Mouse (Mus musculus): ENCODE measurements around the gene Zxdb. TPM values are rescaled to one million over a fixed set of nuclear protein-coding genes. Genes with fewer than 3 reads are reported as not detected.
"Not testable (repeated sequence)": the region's sequence is repeated elsewhere in the genome, so short reads cannot be mapped to it uniquely, and the experiment has no call there.

The Zxdb gene
- 2.2 and 2.3 TPM in 2 replicates for polyA plus RNA-seq (2016; fragmentation: Nextera tagmentation; extraction: Ambion mirVana)

- H3K27me3 ChIP-seq; H3K9me3 ChIP-seq; H3K4me1 ChIP-seq (replicated peaks); H3K4me2 ChIP-seq; H3K27ac ChIP-seq; H3K9ac ChIP-seq (replicated peaks); H3K36me3 ChIP-seq: not testable (repeated sequence)
- peak within 1 kb of the TSS; percentile 27 for H3K4me3 ChIP-seq (replicated peaks)
- WGBS: no CpG with 5 or more reads among the region's 60 CpGs
- peak; percentile 67 for ATAC-seq (ENCODE audit: insufficient number of reproducible peaks, insufficient read depth, low FRiP score, low TSS enrichment, low read depth)
These were observed at the start of gene Zxdb for GRCm38 (mm10) chrX:94724192-94724971. TSS of gene Zxdb (plus strand) at chrX:94724569.

GRCm38 (mm10) chrX:94674977-94675376 lies 49.4 kb upstream of the Zxdb start:
- Histone ChIP-seq H3K4me3 (replicated peaks) (no peak overlapping the region), H3K4me2 (no peak overlapping the region), H3K27ac (no peak overlapping the region), H3K27me3 (peaks cover 9% of the 10 kb centered on the region; the same call in 1 of the 2 replicates), H3K9ac (replicated peaks) (no peak overlapping the region), H3K9me3 (no peaks in the 10 kb centered on the region), H3K4me1 (replicated peaks) (no peaks in the 10 kb centered on the region), H3K36me3 (no peaks in the 10 kb centered on the region)
- WGBS: 40% methylated on average over 4 of the region's 4 CpGs
- ATAC-seq (ENCODE audit: insufficient number of reproducible peaks, insufficient read depth, low FRiP score, low TSS enrichment, low read depth): no peak

- not testable (repeated sequence) for H3K36me3 ChIP-seq; H3K4me2 ChIP-seq; ATAC-seq (ENCODE audit: insufficient number of reproducible peaks, insufficient read depth, low FRiP score, low TSS enrichment, low read depth); H3K27ac ChIP-seq; H3K27me3 ChIP-seq; H3K9ac ChIP-seq (replicated peaks); H3K9me3 ChIP-seq; H3K4me3 ChIP-seq (replicated peaks); H3K4me1 ChIP-seq (replicated peaks)
- WGBS: no CpG with 5 or more reads among the region's 2 CpGs
These were observed 42.8 kb upstream of the Zxdb start for GRCm38 (mm10) chrX:94681581-94681980.

- not testable (repeated sequence) for ATAC-seq (ENCODE audit: insufficient number of reproducible peaks, insufficient read depth, low FRiP score, low TSS enrichment, low read depth); H3K4me1 ChIP-seq (replicated peaks); H3K4me3 ChIP-seq (replicated peaks); H3K9ac ChIP-seq (replicated peaks); H3K36me3 ChIP-seq; H3K9me3 ChIP-seq; H3K27ac ChIP-seq; H3K27me3 ChIP-seq; H3K4me2 ChIP-seq
- 82% methylated on average over 5 of the region's 5 CpGs for WGBS
These were observed 34.8 kb upstream of the Zxdb start for GRCm38 (mm10) chrX:94689593-94689992.

- H3K9ac ChIP-seq (replicated peaks); H3K4me3 ChIP-seq (replicated peaks); H3K27ac ChIP-seq; H3K9me3 ChIP-seq; H3K4me2 ChIP-seq; H3K36me3 ChIP-seq; H3K27me3 ChIP-seq; ATAC-seq (ENCODE audit: insufficient number of reproducible peaks, insufficient read depth, low FRiP score, low TSS enrichment, low read depth); H3K4me1 ChIP-seq (replicated peaks): not testable (repeated sequence)
- whole genome bisulfite sequencing: 91% methylated on average over 7 of the region's 7 CpGs
These were observed 17.7 kb upstream of the Zxdb start for GRCm38 (mm10) chrX:94706676-94707075.

- not testable (repeated sequence) for H3K36me3 ChIP-seq; H3K4me1 ChIP-seq (replicated peaks); H3K4me2 ChIP-seq; H3K27me3 ChIP-seq; ATAC-seq (ENCODE audit: insufficient number of reproducible peaks, insufficient read depth, low FRiP score, low TSS enrichment, low read depth); H3K27ac ChIP-seq; H3K4me3 ChIP-seq (replicated peaks); H3K9ac ChIP-seq (replicated peaks); H3K9me3 ChIP-seq
- no CpG with 5 or more reads among the region's 3 CpGs for WGBS
These were observed 14.6 kb upstream of the Zxdb start for GRCm38 (mm10) chrX:94709752-94710151.

- not testable (repeated sequence) for H3K4me1 ChIP-seq (replicated peaks); H3K4me2 ChIP-seq; H3K9ac ChIP-seq (replicated peaks); H3K9me3 ChIP-seq; H3K27ac ChIP-seq; ATAC-seq (ENCODE audit: insufficient number of reproducible peaks, insufficient read depth, low FRiP score, low TSS enrichment, low read depth); H3K27me3 ChIP-seq; H3K36me3 ChIP-seq
- H3K4me3 ChIP-seq (replicated peaks): peak overlapping the region; percentile 27
- 12% methylated on average over 21 of the region's 102 CpGs for WGBS
These were observed 702 bp downstream of the Zxdb start for GRCm38 (mm10) chrX:94724972-94725569.

- not testable (repeated sequence) for H3K4me3 ChIP-seq (replicated peaks); ATAC-seq (ENCODE audit: insufficient number of reproducible peaks, insufficient read depth, low FRiP score, low TSS enrichment, low read depth)
- WGBS: no CpG with 5 or more reads among the region's 41 CpGs
These were observed 1.3 kb downstream of the Zxdb start for GRCm38 (mm10) chrX:94725627-94726083.

GRCm38 (mm10) chrX:94731596-94731995 lies 7.2 kb downstream of the Zxdb start:
- no peaks in the 10 kb centered on the region for H3K4me1 ChIP-seq (replicated peaks)
- H3K27ac ChIP-seq: no peak overlapping the region
- no peak for ATAC-seq (ENCODE audit: insufficient number of reproducible peaks, insufficient read depth, low FRiP score, low TSS enrichment, low read depth)
- no peak overlapping the region for H3K9ac ChIP-seq (replicated peaks)
- H3K4me3 ChIP-seq (replicated peaks): no peak overlapping the region
- no peaks in the 10 kb centered on the region for H3K27me3 ChIP-seq
- no peaks in the 10 kb centered on the region for H3K36me3 ChIP-seq
- no peaks in the 10 kb centered on the region for H3K9me3 ChIP-seq
- H3K4me2 ChIP-seq: no peak overlapping the region

More at GRCm38 (mm10) chrX:94725627-94726083, 1.3 kb downstream of the Zxdb start:
- H3K4me2 ChIP-seq; H3K9me3 ChIP-seq; H3K4me1 ChIP-seq (replicated peaks); H3K9ac ChIP-seq (replicated peaks); H3K27ac ChIP-seq; H3K27me3 ChIP-seq; H3K36me3 ChIP-seq: not testable (repeated sequence)

- ATAC-seq (ENCODE audit: insufficient number of reproducible peaks, insufficient read depth, low FRiP score, low TSS enrichment, low read depth): no peak
- 82% methylated on average over 5 of the region's 5 CpGs for WGBS
These were observed 29.4 kb downstream of the Zxdb start for GRCm38 (mm10) chrX:94753733-94754132.

GRCm38 (mm10) chrX:94759959-94760358 lies 35.6 kb downstream of the Zxdb start:
- no peak overlapping the region for H3K4me3 ChIP-seq (replicated peaks)
- no peak overlapping the region for H3K9ac ChIP-seq (replicated peaks)
- no peak for ATAC-seq (ENCODE audit: insufficient number of reproducible peaks, insufficient read depth, low FRiP score, low TSS enrichment, low read depth)
- no peak overlapping the region for H3K27ac ChIP-seq
- no peaks in the 10 kb centered on the region for H3K27me3 ChIP-seq
- WGBS: 35% methylated on average over 1 of the region's 1 CpGs
- no peaks in the 10 kb centered on the region for H3K9me3 ChIP-seq
- H3K36me3 ChIP-seq: no peaks in the 10 kb centered on the region
- no peak overlapping the region for H3K4me2 ChIP-seq
- H3K4me1 ChIP-seq (replicated peaks): no peaks in the 10 kb centered on the region

More at GRCm38 (mm10) chrX:94753733-94754132, 29.4 kb downstream of the Zxdb start:
- Histone ChIP-seq H3K27ac (no peak overlapping the region), H3K4me3 (replicated peaks) (no peak overlapping the region), H3K36me3 (no peaks in the 10 kb centered on the region), H3K9ac (replicated peaks) (no peak overlapping the region), H3K4me1 (replicated peaks) (no peaks in the 10 kb centered on the region), H3K27me3 (peaks cover 4% of the 10 kb centered on the region; the same call in 1 of the 2 replicates), H3K9me3 (no peaks in the 10 kb centered on the region), H3K4me2 (no peak overlapping the region)

Data from limb, embryonic 12.5 days (tissue).